Mouse (Mus musculus) MEL (cell line): ENCODE measurements around the gene Tppp3. TPM values are rescaled to one million over a fixed set of nuclear protein-coding genes. Genes with fewer than 3 reads are reported as not detected.

Source experiments
- DNase-seq: peaks from one replicate; pipeline ENCODE4 v3.0.0; 2011; ENCODE audit warnings: low read depth, low spot score
- H3K27ac ChIP-seq: 2 replicates; pipeline ENCODE4 v1.5.1; 2012; ENCODE audit warnings: low read depth, mild to moderate bottlenecking, control low read depth, low read length, moderate library complexity; ENCODE audit not compliant: control insufficient read depth
- H3K27me3 ChIP-seq, 2 experiments: fragments of 150-350 bp in 1 of 2; sonication (generic) in 1 of 2; 2 replicates each; pipeline ENCODE4 v1.6.1; 2012; ENCODE audit warnings: low read length in 2 of 2, mild to moderate bottlenecking in 2 of 2, improper control_type of control experiment in 1 of 2, moderate library complexity in 1 of 2; ENCODE audit not compliant: insufficient read depth in 2 of 2, control insufficient read depth in 1 of 2
- H3K36me3 ChIP-seq, 2 experiments: 2 replicates each; pipeline ENCODE4 v1.6.1; 2012 to 2014; ENCODE audit warnings: low read length in 2 of 2, improper control_type of control experiment in 1 of 2, inconsistent platforms in 1 of 2, mild to moderate bottlenecking in 1 of 2; ENCODE audit not compliant: insufficient read depth in 2 of 2, control insufficient read depth in 1 of 2
- H3K4me1 ChIP-seq, 2 experiments: fragments of 150-350 bp in 1 of 2; sonication (generic) in 1 of 2; 2 replicates each; pipeline ENCODE4 v1.6.1; 2012; ENCODE audit warnings: low read length in 2 of 2, improper control_type of control experiment in 1 of 2, mild to moderate bottlenecking in 1 of 2; ENCODE audit not compliant: insufficient read depth in 2 of 2, control insufficient read depth in 1 of 2
- H3K4me3 ChIP-seq, 2 experiments: fragments of 150-350 bp in 1 of 2; sonication (generic) in 1 of 2; 2 replicates each; pipeline ENCODE4 v1.5.1; 2012; ENCODE audit warnings: low read depth in 2 of 2, low read length in 2 of 2, mild to moderate bottlenecking in 2 of 2, moderate library complexity in 2 of 2, control low read depth in 1 of 2, improper control_type of control experiment in 1 of 2; ENCODE audit not compliant: control insufficient read depth in 1 of 2, insufficient read depth in 1 of 2
- H3K79me2 ChIP-seq: 2 replicates; pipeline ENCODE4 v1.6.1; 2012; ENCODE audit warnings: mild to moderate bottlenecking, low read length, moderate library complexity; ENCODE audit not compliant: control insufficient read depth, poor library complexity, insufficient read depth
- H3K9ac ChIP-seq: 2 replicates; pipeline ENCODE4 v1.6.1; 2012; ENCODE audit warnings: low read depth, mild to moderate bottlenecking, control low read depth, low read length, moderate library complexity; ENCODE audit not compliant: control insufficient read depth, poor library complexity, severe bottlenecking
- H3K9me3 ChIP-seq: fragments of 150-350 bp; sonication (generic); replicated peaks from 2 replicates; pipeline ENCODE4 v1.6.1; 2012; ENCODE audit warnings: mild to moderate bottlenecking, low read length, improper control_type of control experiment, moderate library complexity; ENCODE audit not compliant: insufficient read depth
- CHD1 ChIP-seq: IDR thresholded peaks from 2 replicates; pipeline ENCODE4 v1.6.1; 2012; ENCODE audit warnings: low read depth, mild to moderate bottlenecking, inconsistent platforms, low read length, improper control_type of control experiment
- CTCF ChIP-seq, 3 experiments: IDR thresholded peaks in 2 of 3; conservative IDR thresholded peaks in 1 of 3; 2 replicates each; pipeline ENCODE4 v1.5.1; 2011 to 2012; ENCODE audit warnings: low read length in 3 of 3, low read depth in 2 of 3, mild to moderate bottlenecking in 2 of 3, improper control_type of control experiment in 1 of 3, inconsistent platforms in 1 of 3, mixed read lengths in 1 of 3, moderate library complexity in 1 of 3; ENCODE audit not compliant: control insufficient read depth in 1 of 3, insufficient read depth in 1 of 3, poor library complexity in 1 of 3, severe bottlenecking in 1 of 3
- E2F4 ChIP-seq: IDR thresholded peaks from 2 replicates; pipeline ENCODE4 v1.6.1; 2011; ENCODE audit warnings: low read depth, low read length, improper control_type of control experiment, borderline replicate concordance
- ELF1 ChIP-seq: IDR thresholded peaks from 2 replicates; pipeline ENCODE4 v1.6.1; 2014; ENCODE audit warnings: low read depth, mild to moderate bottlenecking, inconsistent platforms, low read length, improper control_type of control experiment, moderate library complexity
- EP300 ChIP-seq, 2 experiments: IDR thresholded peaks; 2 replicates each; pipeline ENCODE4 v1.6.1; 2011; ENCODE audit warnings: improper control_type of control experiment in 2 of 2, low read length in 2 of 2, low read depth in 1 of 2, mild to moderate bottlenecking in 1 of 2
- ETS1 ChIP-seq: IDR thresholded peaks from 2 replicates; pipeline ENCODE4 v1.6.1; 2012; ENCODE audit warnings: low read depth, mild to moderate bottlenecking, inconsistent platforms, low read length, improper control_type of control experiment, moderate library complexity
- GABPA ChIP-seq: IDR thresholded peaks from 2 replicates; pipeline ENCODE4 v1.6.1; 2012; ENCODE audit warnings: low read depth, mild to moderate bottlenecking, inconsistent platforms, low read length, improper control_type of control experiment, moderate library complexity
- JUND ChIP-seq: IDR thresholded peaks from 2 replicates; pipeline ENCODE4 v1.6.1; 2011; ENCODE audit warnings: low read depth, mild to moderate bottlenecking, improper control_type of control experiment, low read length
- KAT2A ChIP-seq: conservative IDR thresholded peaks from 2 replicates; pipeline ENCODE4 v1.6.1; 2012; ENCODE audit warnings: low read depth, low read length, improper control_type of control experiment, inconsistent platforms
- MAFK ChIP-seq: IDR thresholded peaks from 2 replicates; pipeline ENCODE4 v1.6.1; 2011; ENCODE audit warnings: low read depth, mild to moderate bottlenecking, low read length, improper control_type of control experiment, borderline replicate concordance
- MEF2A ChIP-seq: IDR thresholded peaks from 2 replicates; pipeline ENCODE4 v1.6.1; 2014; ENCODE audit warnings: low read depth, mild to moderate bottlenecking, inconsistent platforms, low read length, improper control_type of control experiment; ENCODE audit not compliant: poor library complexity, insufficient replicate concordance, severe bottlenecking; ENCODE audit errors: extremely low read depth
- MXI1 ChIP-seq: IDR thresholded peaks from 2 replicates; pipeline ENCODE4 v1.6.1; 2011; ENCODE audit warnings: mild to moderate bottlenecking, low read depth, low read length, improper control_type of control experiment
- MYC ChIP-seq: IDR thresholded peaks from 2 replicates; pipeline ENCODE4 v1.6.1; 2011; ENCODE audit warnings: low read depth, mild to moderate bottlenecking, low read length, improper control_type of control experiment, moderate library complexity
- NELFE ChIP-seq: IDR thresholded peaks from 2 replicates; pipeline ENCODE4 v1.6.1; 2011; ENCODE audit warnings: low read depth, low read length, improper control_type of control experiment
- NRF1 ChIP-seq: IDR thresholded peaks from 2 replicates; pipeline ENCODE4 v1.6.1; 2014; ENCODE audit warnings: low read depth, mild to moderate bottlenecking, inconsistent platforms, low read length, improper control_type of control experiment, moderate library complexity; ENCODE audit not compliant: poor library complexity, insufficient read depth, severe bottlenecking
- POLR2A ChIP-seq, 2 experiments: IDR thresholded peaks; 2 replicates each; pipeline ENCODE4 v1.6.1; 2011 to 2012; ENCODE audit warnings: low read length in 2 of 2, mild to moderate bottlenecking in 2 of 2, control low read depth in 1 of 2, improper control_type of control experiment in 1 of 2, low read depth in 1 of 2, moderate library complexity in 1 of 2; ENCODE audit not compliant: control insufficient read depth in 1 of 2, insufficient read depth in 1 of 2, poor library complexity in 1 of 2
- POLR2AphosphoS2 ChIP-seq: IDR thresholded peaks from 2 replicates; pipeline ENCODE4 v1.6.1; 2011; ENCODE audit warnings: low read length, improper control_type of control experiment
- POLR2AphosphoS5 ChIP-seq: IDR thresholded peaks from 2 replicates; pipeline ENCODE4 v1.6.1; 2012; ENCODE audit warnings: low read depth, borderline replicate concordance, mild to moderate bottlenecking, inconsistent platforms, low read length, moderate library complexity, mixed read lengths
- RAD21 ChIP-seq: IDR thresholded peaks from 2 replicates; pipeline ENCODE4 v1.6.1; 2011; ENCODE audit warnings: mild to moderate bottlenecking, low read depth, low read length, improper control_type of control experiment
- RCOR1 ChIP-seq: IDR thresholded peaks from 2 replicates; pipeline ENCODE4 v1.6.1; 2012; ENCODE audit warnings: low read depth, mild to moderate bottlenecking, inconsistent platforms, low read length, improper control_type of control experiment
- SIN3A ChIP-seq: IDR thresholded peaks from 2 replicates; pipeline ENCODE4 v1.6.1; 2012; ENCODE audit warnings: low read length, improper control_type of control experiment, inconsistent platforms
- SMC3 ChIP-seq: IDR thresholded peaks from 2 replicates; pipeline ENCODE4 v1.6.1; 2011; ENCODE audit warnings: low read depth, low read length, improper control_type of control experiment
- TBP ChIP-seq: IDR thresholded peaks from 2 replicates; pipeline ENCODE4 v1.8.0; 2011; ENCODE audit warnings: low read depth, low read length, improper control_type of control experiment
- TCF12 ChIP-seq: IDR thresholded peaks from 2 replicates; pipeline ENCODE4 v1.6.1; 2014; ENCODE audit warnings: low read depth, mild to moderate bottlenecking, inconsistent platforms, low read length, improper control_type of control experiment, moderate library complexity
- USF2 ChIP-seq, 2 experiments: IDR thresholded peaks; 2 replicates each; pipeline ENCODE4 v1.6.1; 2011 to 2012; ENCODE audit warnings: improper control_type of control experiment in 2 of 2, low read length in 2 of 2, borderline replicate concordance in 1 of 2, inconsistent platforms in 1 of 2, low read depth in 1 of 2, mild to moderate bottlenecking in 1 of 2; ENCODE audit not compliant: insufficient read depth in 1 of 2
- ZC3H11A ChIP-seq: IDR thresholded peaks from 2 replicates; pipeline ENCODE4 v1.6.1; 2012; ENCODE audit warnings: low read depth, mild to moderate bottlenecking, inconsistent platforms, low read length, improper control_type of control experiment
- ZMIZ1 ChIP-seq: IDR thresholded peaks from 2 replicates; pipeline ENCODE4 v1.6.1; 2012; ENCODE audit warnings: low read depth, mild to moderate bottlenecking, inconsistent platforms, low read length, improper control_type of control experiment, moderate library complexity
- ZNF384 ChIP-seq: IDR thresholded peaks from 2 replicates; pipeline ENCODE4 v1.6.1; 2012; ENCODE audit warnings: low read depth, mild to moderate bottlenecking, inconsistent platforms, low read length, improper control_type of control experiment
- polyA plus RNA-seq, 2 experiments: library from polyadenylated mRNA; stranded (reverse) in 1 of 2; unstranded in 1 of 2; fragments of >175 nt in 1 of 2; fragments of >200 nt in 1 of 2; gene quantifications; 2 replicates each; pipeline versions ENCODE4 v1.2.1 to v1.2.4; 2012; ENCODE audit warnings: low replicate concordance in 2 of 2, low read depth in 1 of 2; ENCODE audit not compliant: insufficient read length in 2 of 2, insufficient read depth in 1 of 2, missing spikeins in 1 of 2
- total RNA-seq: library from RNA; depleted of rRNA; stranded (reverse); fragments of 300-350 nt; gene quantifications from 2 replicates; pipeline ENCODE4 v1.2.3, GENCODE M21; 2012

Tppp3 gene
- total and polyA plus RNA-seq, 3 experiments, result 0.81 to 1.7 TPM; not detected in 1

- no peak overlapping the region for H3K4me3 ChIP-seq
- H3K9ac ChIP-seq, result no peak overlapping the region
- peaks cover 5 to 17% of the 10 kb centered on the region in 2 experiments for H3K4me1 ChIP-seq
- no peak overlapping the region for H3K27ac ChIP-seq
- H3K36me3 ChIP-seq, result peaks cover 0 to 7% of the 10 kb centered on the region in 2 experiments; a peak in 3 of 4 replicates
- no peaks in the 10 kb centered on the region for H3K79me2 ChIP-seq
- H3K27me3 ChIP-seq, result no peaks in the 10 kb centered on the region
- TF ChIP-seq POLR2AphosphoS2 (no peak), POLR2AphosphoS5 (no peak), MXI1 (no peak), NRF1 (no peak), ZMIZ1 (no peak), TBP (no peak), ELF1 (no peak), RCOR1 (no peak), KAT2A (no peak), ZNF384 (no peak), POLR2A (IDR thresholded peaks at IDR 0.05; ENCODE audit: control insufficient read depth in 1 of 2, insufficient read depth in 1 of 2, low read depth in 1 of 2, low read length in 2 of 2, poor library complexity in 1 of 2) (no peak), NELFE (no peak), E2F4 (no peak), ZC3H11A (no peak), MYC (no peak), TCF12 (no peak), CHD1 (no peak), JUND (no peak)
- H3K9me3 ChIP-seq, result no peaks in the 10 kb centered on the region
- no peak for DNase-seq
These were observed 49.2 kb upstream of the Tppp3 start for GRCm38 (mm10) chr8:105520521-105520920.

- Histone ChIP-seq H3K4me3 (no peak overlapping the region), H3K36me3 (peaks cover 0 to 7% of the 10 kb centered on the region in 2 experiments; a peak in 3 of 4 replicates), H3K9me3 (no peaks in the 10 kb centered on the region), H3K9ac (no peak overlapping the region), H3K27me3 (no peaks in the 10 kb centered on the region), H3K79me2 (no peaks in the 10 kb centered on the region), H3K27ac (no peak overlapping the region), H3K4me1 (peaks cover 5 to 17% of the 10 kb centered on the region in 2 experiments)
- DNase-seq, result no peak
- TF ChIP-seq MAFK (no peak), SIN3A (no peak), EP300 (IDR thresholded peaks at IDR 0.05; ENCODE audit: low read depth in 1 of 2, low read length in 2 of 2) (no peak), SMC3 (no peak), ZMIZ1 (no peak), POLR2AphosphoS2 (no peak), GABPA (no peak), MXI1 (no peak), RAD21 (no peak), MEF2A (no peak), CTCF (IDR thresholded peaks at IDR 0.05 in 2 of 3, conservative IDR thresholded peaks at IDR 0.05 in 1 of 3; ENCODE audit: control insufficient read depth in 1 of 3, insufficient read depth in 1 of 3, low read depth in 2 of 3, low read length in 3 of 3, poor library complexity in 1 of 3, severe bottlenecking in 1 of 3) (no peak), ETS1 (no peak), USF2 (IDR thresholded peaks at IDR 0.05; ENCODE audit: borderline replicate concordance in 1 of 2, insufficient read depth in 1 of 2, low read depth in 1 of 2, low read length in 2 of 2) (no peak), MYC (no peak)
- TF ChIP-seq, all 39 proteins: peak for 0
These were observed 48.3 kb upstream of the Tppp3 start for GRCm38 (mm10) chr8:105519591-105519990.
